Mouse (Mus musculus) heart, postnatal 0 days (tissue): ENCODE results near the gene Sez6l. TPM values are rescaled to one million over a fixed set of nuclear protein-coding genes. Genes with fewer than 3 reads are reported as not detected.

ENCODE experiments used
- ATAC-seq: fragments of 200-750 bp; cut with Nextera tagmentation; 2 replicates; pipeline ENCODE4 v1.8.0; 2017; ENCODE audit warnings: low read depth, moderate number of reproducible peaks, moderate library complexity; ENCODE audit not compliant: insufficient read depth
- DNase-seq: peaks from one replicate; pipeline ENCODE4 v3.0.0-alpha.2; 2016; ENCODE audit warnings: low spot score
- H3K27ac ChIP-seq: fragments of 300-500 bp; sonication (generic); 2 replicates; pipeline ENCODE4 v1.5.1; 2014; ENCODE audit warnings: low read depth, mild to moderate bottlenecking
- H3K27me3 ChIP-seq: fragments of 300-500 bp; sonication (generic); 2 replicates; pipeline ENCODE4 v1.6.1; 2014; ENCODE audit warnings: low read length, mixed read lengths; ENCODE audit not compliant: control insufficient read depth, insufficient read depth
- H3K36me3 ChIP-seq: fragments of 300-500 bp; sonication (generic); replicated peaks from 2 replicates; pipeline ENCODE4 v1.6.1; 2014; ENCODE audit warnings: low read length, mixed read lengths; ENCODE audit not compliant: control insufficient read depth, insufficient read depth
- H3K4me1 ChIP-seq: fragments of 300-500 bp; sonication (generic); 2 replicates; pipeline ENCODE4 v1.6.1; 2014; ENCODE audit warnings: antibody characterized with exemption; ENCODE audit not compliant: control insufficient read depth, insufficient read depth
- H3K4me2 ChIP-seq: fragments of 300-500 bp; sonication (generic); 2 replicates; pipeline ENCODE4 v1.6.1; 2014; ENCODE audit warnings: low read depth, mild to moderate bottlenecking, low read length, moderate library complexity
- H3K4me3 ChIP-seq: fragments of 300-500 bp; sonication (generic); 2 replicates; pipeline ENCODE4 v1.5.1; 2014; ENCODE audit warnings: low read depth, low read length
- H3K9ac ChIP-seq: fragments of 300-500 bp; sonication (generic); replicated peaks from 2 replicates; pipeline ENCODE4 v1.6.1; 2014; ENCODE audit warnings: low read depth, low read length, mixed read lengths
- H3K9me3 ChIP-seq: fragments of 300-500 bp; sonication (generic); replicated peaks from 2 replicates; pipeline ENCODE4 v1.6.1; 2016; ENCODE audit warnings: low read length; ENCODE audit not compliant: control insufficient read depth
- CTCF ChIP-seq: IDR thresholded peaks from 2 replicates; pipeline ENCODE4 v1.5.1; 2016; ENCODE audit warnings: antibody characterized with exemption, control low read depth, low read depth
- EP300 ChIP-seq: IDR thresholded peaks from 2 replicates; pipeline ENCODE4 v1.6.1; 2016; ENCODE audit warnings: antibody characterized with exemption, low read depth
- WGBS: fragments of 180-500 bp; shearing (Covaris S2); extraction: QIAGEN DNeasy Blood & Tissue Kit; methylation state at CpG from one replicate; pipeline ENCODE4 v1.1.7; 2014; 5-methylcytosine and 5-hydroxymethylcytosine counted together
- polyA plus RNA-seq: library from polyadenylated mRNA; unstranded; fragments of >200 nt; fragmentation: Nextera tagmentation; extraction: Ambion mirVana; gene quantifications from 2 replicates; pipeline ENCODE4 v1.2.1, GENCODE M21; 2015
- total RNA-seq: library from RNA; depleted of rRNA; stranded (reverse); fragments of >200 nt; gene quantifications from 2 replicates; pipeline ENCODE4 v1.2.3, GENCODE M21; 2014; ENCODE audit warnings: low replicate concordance

The Sez6l gene
- total and polyA plus RNA-seq, 2 experiments from 2014 or later: 0.10 TPM; not detected in 1

DNA sequence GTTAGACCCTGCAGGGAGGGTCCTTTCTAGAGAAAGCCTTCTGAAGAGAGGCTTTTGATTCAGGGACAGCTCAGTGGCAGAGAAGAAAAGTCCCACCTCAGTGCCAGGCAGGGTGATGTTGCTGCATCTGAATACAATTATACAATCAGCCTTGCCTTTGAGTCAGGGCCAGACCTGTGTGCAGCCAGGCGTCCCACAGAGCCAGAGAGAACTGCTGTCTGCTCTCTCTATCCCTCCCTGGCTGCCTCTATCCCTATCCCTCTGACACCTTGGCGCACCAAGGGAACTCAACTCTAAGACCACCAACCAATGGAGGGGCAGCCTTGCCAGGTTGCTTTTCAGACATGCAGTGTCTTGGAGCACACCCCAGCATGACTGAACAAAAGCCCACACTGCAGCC, 75.6 kb downstream of the Sez6l start:
- H3K36me3 ChIP-seq: no peaks in the 10 kb centered on the region
- H3K4me2 ChIP-seq: no peak overlapping the region
- DNase-seq (no peak), ATAC-seq (no peak)
- no peak for TF ChIP-seq EP300
- no peak for TF ChIP-seq CTCF
- no peak overlapping the region for H3K9ac ChIP-seq
- peaks cover 6% of the 10 kb centered on the region for H3K4me1 ChIP-seq
- H3K9me3 ChIP-seq: peaks cover 5% of the 10 kb centered on the region; the same call in 1 of the 2 replicates
- H3K27ac ChIP-seq: no peak overlapping the region
- H3K27me3 ChIP-seq: peaks cover 22% of the 10 kb centered on the region
- H3K4me3 ChIP-seq: no peak overlapping the region
- WGBS: 60% methylated on average over 2 of the region's 2 CpGs

DNA sequence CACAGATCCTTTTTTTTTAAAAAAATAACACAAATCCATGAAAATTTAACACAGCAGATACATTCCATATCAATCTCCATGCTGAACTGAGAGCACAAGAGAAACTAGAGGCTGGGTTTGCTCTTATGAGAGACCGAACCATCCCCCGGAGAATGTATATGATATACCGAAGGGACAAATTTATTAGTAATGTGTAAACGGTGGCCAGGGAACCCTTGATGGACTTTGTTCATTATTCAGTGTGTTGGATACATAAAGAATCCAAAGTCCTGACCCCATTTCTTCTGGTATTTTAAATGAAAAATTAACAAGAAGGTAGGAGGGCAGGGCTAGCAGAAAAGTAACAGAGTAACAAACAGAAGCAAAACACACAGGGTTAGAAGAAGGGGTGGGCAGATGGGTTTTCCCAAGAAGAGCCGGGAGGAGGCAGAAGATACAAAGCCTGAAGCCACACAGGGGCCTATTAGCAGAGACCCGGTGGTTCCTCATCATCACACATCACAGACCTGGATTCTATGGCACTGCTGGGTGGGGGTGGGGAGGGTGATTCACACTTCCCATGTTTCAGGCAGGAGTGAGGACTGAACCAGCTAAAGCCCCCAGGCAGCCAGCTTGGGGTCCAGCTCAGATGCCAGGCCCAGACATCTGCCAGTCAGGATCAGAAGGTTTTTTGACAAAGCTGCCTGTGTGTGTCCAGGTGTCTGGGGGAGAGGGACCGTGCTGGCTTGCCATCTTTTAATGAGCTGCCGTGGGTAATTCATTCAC, 76.9 kb downstream of the Sez6l start:
- TF ChIP-seq CTCF: no peak
- TF ChIP-seq EP300: no peak
- ATAC-seq (no peak), DNase-seq (no peak)
- Histone ChIP-seq H3K4me2 (no peak overlapping the region), H3K4me3 (no peak overlapping the region), H3K9ac (no peak overlapping the region), H3K36me3 (no peaks in the 10 kb centered on the region), H3K27me3 (peaks cover 24% of the 10 kb centered on the region), H3K9me3 (no peaks in the 10 kb centered on the region), H3K27ac (no peak overlapping the region), H3K4me1 (peaks cover 6% of the 10 kb centered on the region)
- 70% methylated on average over 8 of the region's 8 CpGs for WGBS

DNA sequence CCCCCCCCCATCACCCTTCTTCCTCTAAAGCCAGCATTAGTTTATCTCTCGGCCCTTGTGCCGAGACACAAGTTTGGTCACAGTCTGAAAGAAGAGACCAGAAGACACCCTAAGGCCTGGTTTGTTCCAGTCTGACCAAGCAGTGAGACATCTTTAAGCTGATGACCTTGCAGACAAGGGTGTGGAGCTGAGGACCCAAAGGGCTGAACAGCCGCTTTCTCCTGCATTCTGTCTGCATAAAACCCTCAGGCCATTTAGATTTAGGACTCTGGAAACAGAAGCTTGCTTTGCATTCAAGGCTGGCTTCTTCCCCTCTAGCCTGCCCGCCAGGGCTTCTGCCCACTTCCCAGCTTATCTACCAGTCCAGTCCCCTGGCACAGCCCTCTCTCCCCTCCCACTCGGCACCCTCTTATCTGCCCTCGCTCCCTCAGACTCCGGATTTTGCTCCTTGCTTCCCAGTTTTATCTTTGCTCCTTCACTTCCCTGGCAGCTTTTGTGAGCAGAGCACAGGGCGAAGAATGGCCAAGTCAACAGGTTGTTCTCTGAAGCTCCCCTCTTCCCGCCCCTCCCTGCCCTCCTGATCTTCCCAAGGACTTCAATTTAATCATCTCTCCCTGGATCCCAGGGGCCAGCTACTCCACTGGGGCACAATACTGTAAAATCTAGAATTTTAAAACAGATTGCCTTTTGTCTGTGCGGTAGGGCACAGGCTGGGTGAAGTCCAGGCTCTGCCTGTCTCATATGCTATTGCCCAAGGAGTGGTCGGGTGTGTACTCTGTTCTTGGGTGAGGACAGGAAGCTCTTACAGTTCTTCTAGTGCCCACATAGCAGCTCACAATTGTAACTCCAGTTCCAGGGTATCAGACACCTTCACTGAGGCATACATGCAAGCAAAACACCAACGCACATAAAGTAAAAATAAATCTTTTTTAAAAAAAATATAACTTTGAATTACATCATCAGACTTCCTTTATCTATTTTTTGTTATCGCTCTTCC, 77.8 kb downstream of the Sez6l start:
- Histone ChIP-seq H3K27me3 (peaks cover 28% of the 10 kb centered on the region), H3K9me3 (no peaks in the 10 kb centered on the region), H3K36me3 (no peaks in the 10 kb centered on the region), H3K4me1 (peaks cover 6% of the 10 kb centered on the region), H3K4me2 (no peak overlapping the region), H3K9ac (no peak overlapping the region), H3K27ac (no peak overlapping the region), H3K4me3 (no peak overlapping the region)
- no peak for TF ChIP-seq EP300
- no peak for TF ChIP-seq CTCF
- WGBS: 36% methylated on average over 13 of the region's 13 CpGs
- no peak for ATAC-seq
- DNase-seq: no peak

DNA sequence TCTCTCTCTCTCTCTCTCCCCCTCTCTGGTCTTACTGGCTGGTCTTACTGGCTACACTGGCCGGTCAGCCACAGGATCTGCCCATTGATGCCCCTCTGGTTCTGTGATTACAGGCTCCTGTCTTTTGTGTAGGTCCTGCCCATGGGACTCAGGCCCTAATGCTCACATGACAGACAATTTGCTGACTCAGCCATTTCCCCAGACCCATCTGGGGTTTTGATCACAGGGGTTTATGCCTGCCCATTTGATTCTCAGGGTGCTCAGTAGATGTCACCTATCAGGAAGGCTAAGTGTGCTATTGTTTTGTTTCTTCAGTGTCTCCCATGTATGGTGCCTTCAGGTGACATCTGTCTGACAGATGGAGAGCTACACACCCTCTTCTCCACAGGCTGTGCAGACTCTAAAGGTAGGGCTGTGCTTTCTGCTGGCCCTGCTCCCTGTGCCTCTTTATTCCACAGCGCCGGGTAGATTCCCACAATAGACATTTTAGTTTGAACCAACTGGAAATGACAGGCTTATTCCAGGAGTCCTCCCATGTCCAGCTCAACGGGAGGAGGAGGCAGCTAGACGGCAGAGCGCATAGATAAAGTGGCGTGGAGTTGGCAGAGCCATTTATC, 80.1 kb downstream of the Sez6l start:
- DNase-seq (no peak), ATAC-seq (no peak)
- Histone ChIP-seq H3K4me3 (no peak overlapping the region), H3K36me3 (no peaks in the 10 kb centered on the region), H3K9ac (no peak overlapping the region), H3K4me2 (no peak overlapping the region), H3K27ac (no peak overlapping the region), H3K4me1 (peaks cover 6% of the 10 kb centered on the region), H3K9me3 (no peaks in the 10 kb centered on the region), H3K27me3 (peaks cover 35% of the 10 kb centered on the region)
- no peak for TF ChIP-seq EP300
- TF ChIP-seq CTCF: no peak
- 43% methylated on average over 7 of the region's 7 CpGs for WGBS

DNA sequence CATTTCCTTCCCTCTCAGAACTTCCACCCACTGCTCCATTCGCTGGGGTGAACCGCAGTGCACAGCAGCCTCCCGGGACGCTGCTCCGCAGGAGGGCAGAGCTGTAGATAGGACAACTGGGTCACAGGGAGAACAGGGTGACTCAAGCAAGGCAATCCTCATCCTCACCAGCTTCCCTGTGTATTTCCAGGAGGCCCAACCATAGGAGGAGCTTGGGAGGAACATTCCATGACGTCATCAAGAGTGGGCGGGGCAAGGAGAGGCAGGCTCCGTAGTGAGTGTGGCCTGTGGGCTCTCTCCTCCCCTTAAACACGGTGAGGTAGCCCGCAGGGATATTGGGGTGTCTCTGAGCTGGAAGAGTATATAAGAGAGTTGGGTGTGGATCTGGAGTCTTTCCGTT, 83.5 kb downstream of the Sez6l start:
- Histone ChIP-seq H3K4me1 (no peaks in the 10 kb centered on the region), H3K36me3 (no peaks in the 10 kb centered on the region), H3K9ac (no peak overlapping the region), H3K4me2 (no peak overlapping the region), H3K4me3 (no peak overlapping the region), H3K9me3 (no peaks in the 10 kb centered on the region), H3K27ac (no peak overlapping the region), H3K27me3 (peaks cover 40% of the 10 kb centered on the region)
- WGBS: 31% methylated on average over 11 of the region's 11 CpGs
- TF ChIP-seq CTCF: no peak
- TF ChIP-seq EP300: no peak
- DNase-seq (peak; percentile 13), ATAC-seq (peak; percentile 47)
